Mouse (Mus musculus) neural tube, embryonic 11.5 days (tissue): ENCODE data around the gene Rhobtb3. TPM values are rescaled to one million over a fixed set of nuclear protein-coding genes. Genes with fewer than 3 reads are reported as not detected.

Experiments used
- ATAC-seq: fragments of 200-750 bp; cut with Nextera tagmentation; 2 replicates; pipeline ENCODE4 v1.8.0; 2017; ENCODE audit warnings: moderate number of reproducible peaks, mild to moderate bottlenecking, moderate TSS enrichment, moderate library complexity; ENCODE audit not compliant: insufficient read depth, low FRiP score, low TSS enrichment
- DNase-seq: peaks from one replicate; pipeline ENCODE4 v3.0.0-alpha.2; 2015; ENCODE audit warnings: low spot score
- H3K27ac ChIP-seq: fragments of 300-500 bp; sonication (generic); 2 replicates; pipeline ENCODE4 v1.5.1; 2014; ENCODE audit warnings: low read depth, mild to moderate bottlenecking, low read length
- H3K27me3 ChIP-seq: fragments of 300-500 bp; sonication (generic); 2 replicates; pipeline ENCODE4 v1.6.1; 2014; ENCODE audit warnings: mild to moderate bottlenecking, low read length, mixed read lengths; ENCODE audit not compliant: control insufficient read depth, insufficient read depth
- H3K36me3 ChIP-seq: fragments of 300-500 bp; sonication (generic); 2 replicates; pipeline ENCODE4 v1.6.1; 2014; ENCODE audit warnings: mild to moderate bottlenecking, low read length, moderate library complexity, mixed read lengths; ENCODE audit not compliant: control insufficient read depth, insufficient read depth
- H3K4me1 ChIP-seq: fragments of 300-500 bp; sonication (generic); 2 replicates; pipeline ENCODE4 v1.6.1; 2014; ENCODE audit warnings: low read length, mixed read lengths; ENCODE audit not compliant: control insufficient read depth, insufficient read depth
- H3K4me2 ChIP-seq: fragments of 300-500 bp; sonication (generic); 2 replicates; pipeline ENCODE4 v1.6.1; 2014; ENCODE audit warnings: low read depth, mild to moderate bottlenecking, moderate library complexity
- H3K4me3 ChIP-seq: fragments of 300-500 bp; sonication (generic); 2 replicates; pipeline ENCODE4 v1.5.1; 2014; ENCODE audit warnings: low read depth, low read length
- H3K9ac ChIP-seq: fragments of 300-500 bp; sonication (generic); 2 replicates; pipeline ENCODE4 v1.6.1; 2014; ENCODE audit warnings: mild to moderate bottlenecking, low read length
- H3K9me3 ChIP-seq: fragments of 300-500 bp; sonication (generic); 2 replicates; pipeline ENCODE4 v1.6.1; 2016; ENCODE audit warnings: low read length; ENCODE audit not compliant: control insufficient read depth
- WGBS: fragments of 180-500 bp; shearing (Covaris S2); extraction: QIAGEN DNeasy Blood & Tissue Kit; methylation state at CpG from one replicate; pipeline ENCODE4 v1.1.7; 2014; 5-methylcytosine and 5-hydroxymethylcytosine counted together
- polyA plus RNA-seq: library from polyadenylated mRNA; unstranded; fragments of >200 nt; fragmentation: Nextera tagmentation; extraction: Ambion mirVana; gene quantifications from 2 replicates; pipeline ENCODE4 v1.2.1, GENCODE M21; 2014

Gene Rhobtb3
- polyA plus RNA-seq, 1 experiment from 2014 or later: 58.6 TPM

DNA sequence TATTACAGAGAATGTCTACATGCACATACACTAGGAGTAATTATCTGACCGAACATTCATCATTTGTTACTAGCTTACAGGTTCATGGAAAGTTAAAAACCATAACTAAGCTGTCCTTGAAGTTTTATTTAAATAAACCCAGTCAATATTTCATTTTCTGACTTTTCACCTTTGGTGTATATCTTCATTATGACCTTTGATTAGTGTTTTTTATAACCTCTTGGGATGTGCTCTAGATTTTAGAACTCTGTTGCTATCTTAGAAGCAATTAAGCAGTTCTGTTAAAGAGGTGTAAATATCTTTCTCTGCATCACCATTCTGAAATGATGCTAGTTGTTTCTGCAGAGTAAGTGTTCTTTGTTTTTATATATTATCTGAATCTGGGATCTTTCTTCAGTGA, 23.1 kb upstream of the Rhobtb3 start, which contains the start of gene Spata9:
Spata9 (plus strand) TSS at position 301 of the 400 bp plus-strand sequence.
- no peak for ATAC-seq
- H3K9ac ChIP-seq: no peak within 1 kb of the TSS
- DNase-seq: no peak
- no peak within 1 kb of the TSS for H3K4me3 ChIP-seq
- 86% methylated on average over 1 of the region's 1 CpGs for WGBS
- no peak within 1 kb of the TSS for H3K27ac ChIP-seq
- H3K4me2 ChIP-seq: no peak within 1 kb of the TSS
- H3K27me3 ChIP-seq: no peaks in the 10 kb centered on the region
- no peaks in the 10 kb centered on the region for H3K36me3 ChIP-seq
- H3K4me1 ChIP-seq: no peaks in the 10 kb centered on the region
- no peaks in the 10 kb centered on the region for H3K9me3 ChIP-seq

DNA sequence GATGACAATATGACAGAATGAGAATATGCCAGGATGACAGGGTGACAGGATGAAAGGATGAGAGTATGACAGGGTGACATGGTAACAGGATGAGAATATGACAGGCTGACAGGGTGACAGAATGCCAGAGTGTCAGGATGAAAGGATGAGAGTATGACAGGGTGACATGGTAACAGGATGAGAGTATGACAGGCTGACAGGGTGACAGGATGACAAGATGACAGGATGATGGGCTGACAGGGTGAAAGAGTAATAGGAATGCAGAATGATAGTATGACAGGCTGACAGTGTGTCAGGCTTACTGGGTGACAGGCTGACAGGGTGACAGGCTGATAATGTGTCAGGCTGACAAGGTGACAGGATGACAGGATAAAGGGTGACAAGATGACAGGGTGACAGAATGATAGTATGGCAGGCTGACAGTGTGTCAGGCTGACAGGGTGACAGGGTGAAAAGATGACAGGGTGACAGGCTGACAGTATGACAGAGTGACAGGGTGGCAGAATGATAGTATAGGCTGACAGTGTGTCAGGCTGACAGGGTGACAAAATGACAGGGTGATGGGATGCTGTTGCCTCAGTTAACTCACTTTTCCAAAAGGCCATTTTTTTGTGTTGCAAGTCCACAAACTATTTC, 11.8 kb upstream of the Rhobtb3 start:
- H3K4me1 ChIP-seq: no peaks in the 10 kb centered on the region
- no peak overlapping the region for H3K9ac ChIP-seq
- no peak for DNase-seq
- no peak overlapping the region for H3K27ac ChIP-seq
- H3K4me2 ChIP-seq: no peak overlapping the region
- no peaks in the 10 kb centered on the region for H3K9me3 ChIP-seq
- no peak for ATAC-seq
- H3K36me3 ChIP-seq: no peaks in the 10 kb centered on the region
- no peak overlapping the region for H3K4me3 ChIP-seq
- H3K27me3 ChIP-seq: no peaks in the 10 kb centered on the region

DNA sequence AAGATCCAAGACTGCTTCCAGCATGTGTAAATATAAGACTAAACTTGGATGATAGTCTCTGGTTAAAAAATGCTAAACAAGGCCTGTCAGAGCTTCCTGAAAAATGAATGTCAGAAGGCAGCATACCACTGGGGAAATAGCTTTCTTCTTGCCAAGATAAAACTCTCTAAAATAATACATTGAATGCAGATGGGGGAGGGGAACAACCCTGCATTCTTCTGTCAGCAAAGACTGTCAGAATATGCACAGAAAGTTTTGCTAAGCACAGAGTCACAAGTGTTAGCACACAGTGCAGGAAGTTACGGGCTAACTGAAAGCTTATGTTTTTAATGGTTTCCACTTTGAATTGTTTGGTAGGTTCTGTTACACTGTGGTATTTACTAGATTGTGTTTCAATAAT, 6.6 kb upstream of the Rhobtb3 start:
- H3K4me1 ChIP-seq: no peaks in the 10 kb centered on the region
- H3K4me3 ChIP-seq: no peak overlapping the region
- 69% methylated on average over 1 of the region's 1 CpGs for WGBS
- H3K9me3 ChIP-seq: no peaks in the 10 kb centered on the region
- H3K27me3 ChIP-seq: no peaks in the 10 kb centered on the region
- H3K27ac ChIP-seq: no peak overlapping the region
- no peaks in the 10 kb centered on the region for H3K36me3 ChIP-seq
- H3K9ac ChIP-seq: no peak overlapping the region
- H3K4me2 ChIP-seq: no peak overlapping the region
- ATAC-seq (no peak), DNase-seq (no peak)

DNA sequence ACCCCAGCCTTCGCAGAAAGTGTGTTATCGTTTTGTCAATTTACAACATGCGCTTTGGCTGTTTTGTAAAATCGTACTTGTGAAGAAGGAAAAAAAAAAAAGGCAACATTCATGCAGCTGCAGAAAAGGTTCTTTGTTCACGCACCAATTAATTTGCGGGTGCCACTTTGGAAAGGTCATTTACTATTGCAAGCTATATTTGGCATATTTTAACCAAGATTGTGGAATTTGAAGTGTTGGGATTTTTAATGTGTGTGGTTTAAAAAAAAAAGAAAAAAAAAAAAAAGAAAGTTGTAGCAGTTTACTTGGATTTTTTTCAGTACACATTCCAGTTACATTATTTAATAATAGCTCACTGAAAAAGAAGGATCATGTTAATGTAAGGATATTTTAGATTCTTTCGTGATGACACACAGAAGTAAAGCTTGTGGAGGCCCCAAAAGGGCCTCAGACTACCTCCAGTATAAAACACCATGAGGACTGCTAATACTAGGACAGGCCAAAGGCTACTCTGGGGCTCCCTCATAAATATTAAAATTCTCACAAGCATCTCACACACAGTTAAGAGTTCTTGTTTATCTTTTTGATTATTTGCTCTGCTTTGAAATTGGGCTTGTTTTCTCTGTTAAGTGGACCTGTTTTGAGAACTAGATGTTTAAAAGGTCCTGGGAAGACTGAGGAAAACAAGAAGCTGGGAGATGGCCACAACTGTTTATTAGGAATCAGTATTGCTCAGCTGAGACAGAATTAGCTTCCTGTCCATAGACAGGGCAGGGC, 507 bp upstream of the Rhobtb3 start:
- H3K9ac ChIP-seq: peak overlapping the region; percentile 95
- H3K27me3 ChIP-seq: no peaks in the 10 kb centered on the region
- no peaks in the 10 kb centered on the region for H3K36me3 ChIP-seq
- no peaks in the 10 kb centered on the region for H3K9me3 ChIP-seq
- peak overlapping the region; percentile 71 for H3K4me3 ChIP-seq
- H3K27ac ChIP-seq: peak overlapping the region; percentile 99
- 2% methylated on average over 7 of the region's 7 CpGs for WGBS
- peaks cover 4% of the 10 kb centered on the region; the same call in 1 of the 2 replicates for H3K4me1 ChIP-seq
- DNase-seq (peak; percentile 14), ATAC-seq (no peak)
- peak overlapping the region; percentile 45 for H3K4me2 ChIP-seq

DNA sequence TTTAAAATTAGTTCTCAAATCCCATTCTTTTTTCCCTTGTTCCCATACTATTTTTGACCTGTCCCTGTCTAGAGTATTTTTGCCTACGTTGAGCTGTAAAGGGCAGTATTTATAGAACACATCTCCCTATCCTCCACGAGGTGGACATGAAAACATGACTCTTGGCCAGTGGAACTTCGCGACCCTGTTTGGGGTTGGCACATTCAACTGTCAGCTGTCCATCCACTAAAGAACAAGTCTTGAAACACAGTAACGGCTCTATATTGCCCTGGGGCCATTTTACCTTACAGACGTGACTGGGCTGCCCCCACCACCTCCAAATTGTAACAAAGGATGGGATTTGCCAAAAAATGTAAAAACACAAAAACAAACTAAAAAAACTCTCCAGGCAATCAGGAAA, 994 bp downstream of the Rhobtb3 start:
- Histone ChIP-seq H3K27me3 (no peaks in the 10 kb centered on the region), H3K4me1 (peaks cover 4% of the 10 kb centered on the region; the same call in 1 of the 2 replicates), H3K36me3 (peaks cover 2% of the 10 kb centered on the region; the same call in 1 of the 2 replicates), H3K4me3 (peak overlapping the region; percentile 71), H3K9me3 (no peaks in the 10 kb centered on the region), H3K9ac (peak overlapping the region; percentile 95), H3K27ac (no peak overlapping the region; the same call in 1 of the 2 replicates), H3K4me2 (peak overlapping the region; percentile 45)
- DNase-seq: no peak
- 2% methylated on average over 6 of the region's 6 CpGs for WGBS
- ATAC-seq: peak; percentile 28

DNA sequence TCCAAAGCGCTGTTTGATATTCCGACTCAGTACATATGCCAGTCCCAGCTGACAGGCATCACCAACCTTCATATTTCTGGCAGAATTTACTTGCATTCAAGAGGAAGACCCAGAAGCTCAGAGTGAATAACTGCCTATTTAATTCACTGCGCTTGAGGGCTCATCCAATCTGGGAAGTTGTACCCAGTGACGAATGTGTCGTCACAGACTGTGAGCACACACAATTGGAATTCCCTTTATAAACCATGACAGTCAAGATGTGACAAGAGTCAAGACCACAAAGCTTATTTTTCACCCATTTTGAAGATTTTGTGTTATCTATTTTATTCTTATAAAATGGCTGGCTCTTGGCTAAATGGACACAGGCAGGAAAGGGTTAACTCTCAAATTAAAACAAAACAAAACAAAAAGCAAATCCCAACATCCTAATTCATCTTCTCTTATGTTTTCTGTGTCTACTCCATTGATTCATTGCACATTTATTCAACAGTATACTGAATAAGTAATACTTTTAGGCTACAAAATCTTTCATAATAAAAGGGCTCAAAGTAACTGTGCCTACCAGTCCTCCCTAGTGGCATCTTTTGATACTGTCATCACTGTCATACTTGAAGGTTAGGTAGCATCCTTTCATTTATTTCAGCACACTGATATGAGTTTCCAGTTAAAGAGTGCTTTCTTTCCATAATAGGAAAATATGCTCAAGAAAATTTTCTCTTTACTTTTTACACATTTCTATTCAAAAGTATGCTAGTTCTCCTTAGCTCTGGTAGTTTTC, 2.0 kb downstream of the Rhobtb3 start:
- Histone ChIP-seq H3K4me1 (peaks cover 4% of the 10 kb centered on the region; the same call in 1 of the 2 replicates), H3K27ac (no peak overlapping the region)
- peak; percentile 15 for DNase-seq

DNA sequence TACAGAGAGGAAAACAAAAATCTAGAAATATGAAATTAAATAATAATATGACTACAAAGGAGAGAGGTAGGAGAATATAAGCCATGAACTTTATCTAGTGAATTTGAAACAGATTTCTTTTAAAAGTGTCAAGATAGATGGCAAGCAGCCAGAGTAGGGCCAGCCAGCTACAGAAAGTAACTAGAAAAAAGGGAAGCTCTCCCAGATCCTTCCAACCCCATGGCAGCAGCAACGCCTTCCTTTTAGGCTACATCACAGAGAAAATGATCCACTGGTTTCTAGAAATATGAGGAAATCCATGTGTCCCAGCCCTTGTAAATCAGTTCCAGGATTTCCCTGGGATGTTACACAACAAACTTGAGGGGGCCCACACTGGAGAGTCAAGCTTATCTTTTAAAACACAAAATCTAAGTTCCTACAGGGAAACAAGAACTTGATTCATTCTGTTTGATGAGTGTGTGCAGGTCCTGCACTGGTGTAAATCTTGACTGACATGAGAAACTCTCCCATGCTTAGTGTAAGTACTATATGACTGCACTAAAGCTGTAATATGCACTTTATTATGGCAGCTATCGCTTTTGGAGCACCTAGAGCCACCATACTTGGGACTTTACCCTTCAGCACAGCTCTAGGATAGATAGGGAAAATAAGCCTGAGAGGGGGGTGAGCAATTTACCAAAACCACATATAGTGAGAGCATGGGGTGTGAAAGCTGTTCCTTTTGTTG, 2.8 kb downstream of the Rhobtb3 start:
- H3K9me3 ChIP-seq: no peaks in the 10 kb centered on the region
- no peak overlapping the region for H3K4me3 ChIP-seq
- no peak overlapping the region for H3K9ac ChIP-seq
- peaks cover 4% of the 10 kb centered on the region; the same call in 1 of the 2 replicates for H3K4me1 ChIP-seq
- no peak for ATAC-seq
- WGBS: 85% methylated on average over 2 of the region's 2 CpGs
- no peak for DNase-seq
- H3K36me3 ChIP-seq: peaks cover 5% of the 10 kb centered on the region; the same call in 1 of the 2 replicates
- no peaks in the 10 kb centered on the region for H3K27me3 ChIP-seq
- no peak overlapping the region for H3K27ac ChIP-seq
- H3K4me2 ChIP-seq: no peak overlapping the region

More for the DNA sequence above, 2.0 kb downstream of the Rhobtb3 start:
- H3K9ac ChIP-seq: no peak overlapping the region
- H3K36me3 ChIP-seq: peaks cover 5% of the 10 kb centered on the region; the same call in 1 of the 2 replicates
- WGBS: 66% methylated on average over 5 of the region's 5 CpGs
- no peak overlapping the region for H3K4me2 ChIP-seq
- no peaks in the 10 kb centered on the region for H3K9me3 ChIP-seq
- ATAC-seq: no peak
- H3K27me3 ChIP-seq: no peaks in the 10 kb centered on the region
- no peak overlapping the region for H3K4me3 ChIP-seq

DNA sequence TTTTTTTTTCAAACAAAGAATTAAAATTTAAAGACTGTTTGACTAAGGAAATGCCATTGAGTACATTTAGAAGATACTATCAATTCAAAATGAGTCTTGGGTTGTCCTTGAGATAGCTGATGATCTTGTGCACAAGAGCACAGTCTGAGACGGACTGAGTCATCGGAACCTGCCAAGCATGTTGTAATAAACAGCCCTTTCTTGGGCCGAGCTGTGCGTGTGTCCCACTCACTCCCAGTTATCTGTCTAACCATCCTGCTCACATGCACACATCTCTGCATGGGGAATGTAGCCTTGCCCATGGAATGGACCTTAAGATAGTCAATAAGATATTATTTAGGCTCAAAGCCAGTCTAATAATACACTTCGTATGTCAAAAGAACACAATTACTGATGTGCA, 4.9 kb downstream of the Rhobtb3 start:
- Histone ChIP-seq H3K27me3 (no peaks in the 10 kb centered on the region), H3K4me2 (no peak overlapping the region), H3K9ac (no peak overlapping the region), H3K36me3 (peaks cover 5% of the 10 kb centered on the region; the same call in 1 of the 2 replicates), H3K4me1 (peaks cover 4% of the 10 kb centered on the region; the same call in 1 of the 2 replicates), H3K4me3 (no peak overlapping the region), H3K9me3 (no peaks in the 10 kb centered on the region), H3K27ac (no peak overlapping the region)
- ATAC-seq: no peak
- DNase-seq: no peak
- WGBS: 91% methylated on average over 5 of the region's 5 CpGs
